Mouse (Mus musculus): ENCODE measurements at regions not wholly inside any gene's neighbourhood (a gene's known extent, or its start where the extent isn't known, plus 50 kb on each side); places are given as distances from the start of the nearest gene placed in this dataset.

DNA sequence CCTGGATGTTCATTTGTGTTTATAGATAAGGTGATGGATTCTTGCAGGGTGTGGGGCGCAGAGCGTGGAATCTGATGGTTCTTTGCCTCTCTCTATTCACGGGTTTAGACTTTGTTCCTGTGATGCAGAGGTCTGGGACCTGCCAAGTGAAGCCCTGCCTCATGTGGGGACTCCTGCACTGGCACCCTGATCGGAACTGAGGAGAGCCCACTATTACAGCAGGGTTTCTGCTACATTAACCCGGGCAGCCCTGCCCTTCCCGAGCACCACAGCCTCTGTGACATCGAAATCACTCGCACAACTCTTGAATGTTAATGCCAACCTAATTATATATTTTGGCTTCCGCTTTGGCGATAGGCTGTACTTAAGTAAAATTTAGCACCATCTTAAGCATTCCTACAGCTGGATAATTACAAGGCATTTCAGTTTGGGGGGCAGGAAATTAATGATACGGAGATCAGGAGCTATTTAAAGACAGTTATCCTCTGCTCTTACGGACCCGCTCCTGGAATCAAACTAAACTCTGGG lies 294.7 kb downstream of the Irs2 start:
- TF ChIP-seq EP300 (IDR thresholded peaks at IDR 0.05; ENCODE audit: insufficient read depth, low read depth, low read length) = no peak
- no peak for TF ChIP-seq CTCF (IDR thresholded peaks at IDR 0.05; ENCODE audit: low read depth, low read length)
- no peak for TF ChIP-seq POLR2A (IDR thresholded peaks at IDR 0.05; ENCODE audit: insufficient read depth, low read length)
